Mouse (Mus musculus): ENCODE results near the gene Map4k3. TPM values are rescaled to one million over a fixed set of nuclear protein-coding genes. Genes with fewer than 3 reads are reported as not detected.
"Not testable (repeated sequence)": the region's sequence is repeated elsewhere in the genome, so short reads cannot be mapped to it uniquely, and the experiment has no call there.

Map4k3 gene
- total RNA-seq, 2 experiments from 2014 or later, result 32.7 to 38.2 TPM

DNA sequence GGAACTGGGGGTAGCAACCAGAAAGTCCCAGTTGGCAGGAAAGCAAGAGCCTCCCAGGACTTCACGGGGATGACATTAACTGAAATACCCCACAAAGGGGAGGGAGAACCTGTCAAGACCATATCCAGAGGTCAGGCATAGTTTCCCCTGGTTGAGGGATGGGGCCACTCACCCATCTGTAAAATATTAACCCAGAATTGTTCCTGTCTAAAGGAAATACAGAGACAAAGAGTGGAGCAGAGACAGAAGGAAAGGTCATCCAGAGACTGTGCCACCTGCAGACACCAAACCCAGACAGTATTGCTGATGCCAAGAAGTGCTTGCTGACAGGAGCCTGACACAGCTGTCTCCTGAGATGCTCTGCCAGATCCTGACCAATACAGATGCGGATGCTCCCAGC is 196.9 kb downstream of the Map4k3 start:
- not testable (repeated sequence) for DNase-seq (ENCODE audit: low spot score in 2 of 2)

Other genes with a start within 250 kb of the Map4k3 start
- gene Sos1, start 248.0 kb downstream of the Map4k3 start, total RNA-seq (2021), result 10 to 100 TPM; 16.7 to 18.4 TPM
- under 1 TPM; 0.07 to 0.13 TPM for gene Cdkl4, start 150.7 kb downstream of the Map4k3 start, total RNA-seq (2021)
- gene Tmem178, start 216.1 kb upstream of the Map4k3 start, total RNA-seq (2021), result 1 to 10 TPM; 1.2 TPM

Data from gastrocnemius, postnatal 4 days (tissue).